Mouse (Mus musculus) intestine, embryonic 15.5 days (tissue): Measurements from ENCODE around the gene Gnmt. TPM values are rescaled to one million over a fixed set of nuclear protein-coding genes. Genes with fewer than 3 reads are reported as not detected.
A peak's percentile ranks its signal among the peaks of the same experiment; 100 is the strongest.

Experiments
- ATAC-seq: fragments of 200-750 bp; cut with Nextera tagmentation; 2 replicates; pipeline ENCODE4 v1.8.0; 2017; ENCODE audit warnings: moderate TSS enrichment, moderate library complexity
- H3K27ac ChIP-seq: fragments of 300-500 bp; sonication (generic); 2 replicates; pipeline ENCODE4 v1.5.1; 2015; ENCODE audit warnings: mild to moderate bottlenecking, inconsistent platforms
- H3K27me3 ChIP-seq: fragments of 300-500 bp; sonication (generic); replicated peaks from 2 replicates; pipeline ENCODE4 v1.6.1; 2015; ENCODE audit warnings: inconsistent platforms
- H3K36me3 ChIP-seq: fragments of 300-500 bp; sonication (generic); 2 replicates; pipeline ENCODE4 v1.6.1; 2015; ENCODE audit warnings: inconsistent platforms
- H3K4me1 ChIP-seq: fragments of 300-500 bp; sonication (generic); replicated peaks from 2 replicates; pipeline ENCODE4 v1.6.1; 2015; ENCODE audit warnings: inconsistent platforms
- H3K4me2 ChIP-seq: fragments of 300-500 bp; sonication (generic); replicated peaks from 2 replicates; pipeline ENCODE4 v1.6.1; 2015; ENCODE audit warnings: mild to moderate bottlenecking, inconsistent platforms
- H3K4me3 ChIP-seq: fragments of 300-500 bp; sonication (generic); replicated peaks from 2 replicates; pipeline ENCODE4 v1.5.1; 2015; ENCODE audit warnings: inconsistent platforms
- H3K9ac ChIP-seq: fragments of 300-500 bp; sonication (generic); 2 replicates; pipeline ENCODE4 v1.6.1; 2015; ENCODE audit warnings: inconsistent platforms
- H3K9me3 ChIP-seq: fragments of 300-500 bp; sonication (generic); 2 replicates; pipeline ENCODE4 v1.6.1; 2016; ENCODE audit warnings: inconsistent platforms
- WGBS: fragments of 180-500 bp; shearing (Covaris S2); methylation state at CpG from one replicate; pipeline ENCODE4 v1.1.7; 2015; 5-methylcytosine and 5-hydroxymethylcytosine counted together
- polyA plus RNA-seq: library from polyadenylated mRNA; unstranded; fragments of >200 nt; fragmentation: Nextera tagmentation; extraction: Ambion mirVana; gene quantifications from 2 replicates; pipeline ENCODE4 v1.2.1, GENCODE M21; 2015

The Gnmt gene
- polyA plus RNA-seq, 1 experiment from 2014 or later: 3.2 TPM

- peak overlapping the region; percentile 70 for H3K27ac ChIP-seq
- H3K9ac ChIP-seq: peak overlapping the region; percentile 89
- peaks cover 13% of the 10 kb centered on the region for H3K4me1 ChIP-seq
- peak overlapping the region; percentile 89 for H3K4me2 ChIP-seq
- H3K36me3 ChIP-seq: peaks cover 11% of the 10 kb centered on the region; the same call in 1 of the 2 replicates
- peak overlapping the region; percentile 99 for H3K4me3 ChIP-seq
- no peaks in the 10 kb centered on the region for H3K27me3 ChIP-seq
- WGBS: under 1% methylated on average over 76 of the region's 76 CpGs
- H3K9me3 ChIP-seq: no peaks in the 10 kb centered on the region
- peak; percentile 64 for ATAC-seq
Measured at GRCm38 (mm10) chr17:46711612-46712271, 17.2 kb downstream of the Gnmt start.

- Histone ChIP-seq H3K27me3 (no peaks in the 10 kb centered on the region), H3K9ac (peak within 1 kb of the TSS; percentile 89), H3K36me3 (peaks cover 10% of the 10 kb centered on the region; the same call in 1 of the 2 replicates), H3K9me3 (no peaks in the 10 kb centered on the region), H3K4me2 (peak within 1 kb of the TSS; percentile 89), H3K27ac (peak within 1 kb of the TSS; percentile 70), H3K4me3 (peak within 1 kb of the TSS; percentile 99), H3K4me1 (peaks cover 13% of the 10 kb centered on the region)
- peak; percentile 94 for ATAC-seq
- WGBS: 7% methylated on average over 36 of the region's 36 CpGs
Measured at GRCm38 (mm10) chr17:46710959-46711597, 17.9 kb downstream of the Gnmt start, which contains the start of gene Pex6. Pex6 (plus strand) TSS chr17:46711463.

GRCm38 (mm10) chr17:46706375-46707089, 22.4 kb downstream of the Gnmt start:
- Histone ChIP-seq H3K9ac (no peak overlapping the region), H3K27me3 (no peaks in the 10 kb centered on the region), H3K4me2 (no peak overlapping the region), H3K36me3 (no peaks in the 10 kb centered on the region), H3K27ac (no peak overlapping the region), H3K4me3 (no peak overlapping the region), H3K9me3 (no peaks in the 10 kb centered on the region), H3K4me1 (peaks cover 24% of the 10 kb centered on the region)
- no peak for ATAC-seq
- 92% methylated on average over 14 of the region's 14 CpGs for WGBS

DNA sequence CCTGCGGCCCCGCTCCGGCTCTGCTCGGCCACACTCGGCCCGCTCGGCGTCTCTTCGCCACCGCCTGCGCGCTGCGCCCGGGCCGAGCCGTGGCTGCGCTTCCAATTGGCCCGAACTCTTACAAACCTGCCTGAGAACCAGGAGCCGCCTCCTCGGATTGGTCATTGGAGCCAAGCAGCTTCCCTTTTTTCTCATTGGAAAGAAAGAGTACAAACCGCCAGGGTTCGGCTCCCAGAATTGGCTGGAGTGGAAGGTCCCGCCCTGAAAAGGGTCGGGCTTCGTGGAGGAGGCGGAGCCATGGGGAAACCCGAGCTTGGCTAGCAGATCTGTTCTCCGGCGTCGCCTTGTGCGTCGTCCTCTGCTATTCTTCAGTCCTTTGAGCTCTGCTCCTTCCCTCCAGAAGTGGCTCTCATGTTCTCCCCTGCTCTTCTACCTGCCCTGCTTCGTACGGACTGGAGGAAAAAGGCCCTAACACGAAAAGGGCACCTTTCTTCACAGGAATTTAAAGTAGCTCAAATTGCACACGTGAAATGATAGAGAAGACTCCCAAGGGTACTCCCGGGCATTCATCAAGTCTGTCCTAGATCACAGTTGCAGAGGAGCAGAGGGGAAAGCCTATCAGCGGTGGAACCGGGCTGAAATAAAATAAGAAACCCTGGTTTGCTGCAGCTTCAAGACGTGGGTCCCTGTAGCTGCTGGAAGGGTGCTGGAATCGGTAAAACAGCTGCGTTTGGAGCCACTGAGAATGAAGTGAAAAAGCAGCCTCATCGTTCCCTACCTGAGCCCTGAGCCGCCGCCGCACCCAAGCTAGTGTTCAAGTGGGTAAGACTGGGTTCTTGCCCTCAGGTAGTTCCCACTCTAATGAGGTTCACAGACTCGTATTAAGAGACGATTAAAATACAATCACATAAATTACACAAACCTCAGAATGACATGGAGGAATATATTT, 23.8 kb downstream of the Gnmt start, which contains the start of gene Ppp2r5d:
Ppp2r5d (minus strand) TSS at position 225 of the 949 bp plus-strand sequence.
- Histone ChIP-seq H3K27ac (peak within 1 kb of the TSS; percentile 96), H3K4me2 (peak within 1 kb of the TSS; percentile 78), H3K4me3 (peak within 1 kb of the TSS; percentile 90), H3K9me3 (no peaks in the 10 kb centered on the region), H3K4me1 (peaks cover 32% of the 10 kb centered on the region), H3K27me3 (no peaks in the 10 kb centered on the region), H3K9ac (peak within 1 kb of the TSS; percentile 87), H3K36me3 (no peaks in the 10 kb centered on the region)
- WGBS: under 1% methylated on average over 48 of the region's 48 CpGs
- ATAC-seq: peak; percentile 97

- Histone ChIP-seq H3K27me3 (no peaks in the 10 kb centered on the region), H3K4me1 (peaks cover 32% of the 10 kb centered on the region)
Measured at GRCm38 (mm10) chr17:46703971-46704886, 24.7 kb downstream of the Gnmt start.

DNA sequence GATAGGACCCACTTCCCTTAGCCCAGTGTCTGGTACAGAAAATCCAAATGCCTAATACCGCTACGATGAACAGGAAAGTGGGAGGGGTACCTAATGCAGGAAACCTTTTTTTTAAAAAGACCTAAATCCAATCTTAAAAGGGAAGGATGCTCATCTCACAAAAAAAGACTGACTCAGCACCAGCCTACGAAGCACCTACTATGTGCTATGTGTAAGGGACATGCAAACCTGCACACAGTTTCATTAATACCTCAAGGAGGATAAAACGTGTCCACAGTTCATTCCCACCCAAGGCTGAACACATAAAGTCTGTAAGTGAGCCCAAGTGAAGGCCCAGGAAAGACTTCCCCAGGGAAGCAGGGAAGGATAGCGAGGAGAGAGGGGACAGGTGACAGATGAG, 26.5 kb downstream of the Gnmt start:
- peaks cover 34% of the 10 kb centered on the region for H3K4me1 ChIP-seq
- H3K36me3 ChIP-seq: peaks cover 5% of the 10 kb centered on the region; the same call in 1 of the 2 replicates
- ATAC-seq: no peak
- no peak overlapping the region for H3K27ac ChIP-seq
- H3K27me3 ChIP-seq: no peaks in the 10 kb centered on the region
- peak overlapping the region; percentile 90; the same call in 1 of the 2 replicates for H3K4me3 ChIP-seq
- H3K9ac ChIP-seq: 0 out of 2 replicates have a peak overlapping the region, but pooled peaks have one; percentile 87
- H3K9me3 ChIP-seq: no peaks in the 10 kb centered on the region
- peak overlapping the region; percentile 72 for H3K4me2 ChIP-seq
- WGBS: 89% methylated on average over 5 of the region's 5 CpGs

More at GRCm38 (mm10) chr17:46703971-46704886, 24.7 kb downstream of the Gnmt start:
- H3K4me3 ChIP-seq: peak overlapping the region; percentile 90
- ATAC-seq: peak; percentile 84
- no peaks in the 10 kb centered on the region for H3K9me3 ChIP-seq
- WGBS: 3% methylated on average over 39 of the region's 41 CpGs
- H3K4me2 ChIP-seq: peak overlapping the region; percentile 72
- peak overlapping the region; percentile 87 for H3K9ac ChIP-seq
- H3K36me3 ChIP-seq: 0 out of 2 replicates have a peak, but pooled peaks cover 2% of the 10 kb centered on the region
- H3K27ac ChIP-seq: peak overlapping the region; percentile 96

GRCm38 (mm10) chr17:46702100-46702499, 26.9 kb downstream of the Gnmt start:
- H3K27ac ChIP-seq: no peak overlapping the region
- 84% methylated on average over 12 of the region's 12 CpGs for WGBS
- H3K4me2 ChIP-seq: 0 out of 2 replicates have a peak overlapping the region, but pooled peaks have one; percentile 72
- peaks cover 5% of the 10 kb centered on the region; the same call in 1 of the 2 replicates for H3K36me3 ChIP-seq
- H3K4me3 ChIP-seq: no peak overlapping the region
- H3K27me3 ChIP-seq: no peaks in the 10 kb centered on the region
- no peak overlapping the region for H3K9ac ChIP-seq
- H3K4me1 ChIP-seq: peaks cover 34% of the 10 kb centered on the region
- no peaks in the 10 kb centered on the region for H3K9me3 ChIP-seq
- ATAC-seq: no peak

- Histone ChIP-seq H3K27me3 (no peaks in the 10 kb centered on the region), H3K36me3 (peaks cover 5% of the 10 kb centered on the region; the same call in 1 of the 2 replicates), H3K27ac (0 out of 2 replicates have a peak overlapping the region, but pooled peaks have one; percentile 40), H3K4me3 (no peak overlapping the region), H3K9ac (0 out of 2 replicates have a peak overlapping the region, but pooled peaks have one; percentile 17), H3K9me3 (no peaks in the 10 kb centered on the region), H3K4me1 (peaks cover 34% of the 10 kb centered on the region), H3K4me2 (peak overlapping the region; percentile 24; the same call in 1 of the 2 replicates)
- no peak for ATAC-seq
- 71% methylated on average over 12 of the region's 12 CpGs for WGBS
Measured at GRCm38 (mm10) chr17:46701489-46701888, 27.5 kb downstream of the Gnmt start.

DNA sequence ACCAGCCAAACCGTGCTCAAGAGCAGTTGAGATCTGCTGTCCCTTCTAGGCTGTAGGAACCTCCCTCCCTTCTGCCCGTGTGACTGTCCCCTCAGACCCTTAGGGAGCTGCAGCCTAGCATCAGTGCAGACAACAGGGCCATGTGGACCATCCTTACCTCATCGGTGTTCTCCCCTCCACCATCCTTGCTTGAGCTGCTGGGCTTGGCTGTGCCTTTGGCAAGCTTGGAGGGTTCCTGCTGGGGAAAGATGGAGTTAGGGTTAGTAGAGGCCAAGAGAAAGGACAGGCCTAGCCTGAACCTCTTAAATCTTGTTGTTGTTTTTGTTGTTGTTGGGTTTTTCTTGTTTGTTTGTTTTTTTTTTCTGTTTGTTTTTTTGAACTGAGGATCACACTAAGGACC, 29.1 kb downstream of the Gnmt start:
- no peak for ATAC-seq
- H3K27ac ChIP-seq: no peak overlapping the region
- no peak overlapping the region for H3K9ac ChIP-seq
- H3K36me3 ChIP-seq: peaks cover 5% of the 10 kb centered on the region; the same call in 1 of the 2 replicates
- no peaks in the 10 kb centered on the region for H3K27me3 ChIP-seq
- no peaks in the 10 kb centered on the region for H3K9me3 ChIP-seq
- H3K4me3 ChIP-seq: no peak overlapping the region
- H3K4me2 ChIP-seq: no peak overlapping the region
- 80% methylated on average over 3 of the region's 3 CpGs for WGBS
- H3K4me1 ChIP-seq: peaks cover 34% of the 10 kb centered on the region

GRCm38 (mm10) chr17:46699245-46699644, 29.7 kb downstream of the Gnmt start:
- Histone ChIP-seq H3K9ac (no peak overlapping the region), H3K36me3 (peaks cover 5% of the 10 kb centered on the region; the same call in 1 of the 2 replicates), H3K27me3 (no peaks in the 10 kb centered on the region), H3K4me1 (peaks cover 34% of the 10 kb centered on the region), H3K4me3 (no peak overlapping the region), H3K4me2 (no peak overlapping the region), H3K9me3 (no peaks in the 10 kb centered on the region), H3K27ac (no peak overlapping the region)
- ATAC-seq: peak; percentile 58; the same call in 1 of the 2 replicates
- WGBS: 43% methylated on average over 5 of the region's 5 CpGs
